Mouse (Mus musculus): ENCODE results near the gene Cib4.

Gene Cib4

GRCm38 (mm10) chr5:30518547-30518946 lies 27.1 kb downstream of the Cib4 start:
- DNase-seq (ENCODE audit: low read depth, low spot score): no peak

- no peak for DNase-seq (ENCODE audit: low read depth, low spot score)
Observed at GRCm38 (mm10) chr5:30518108-30518507, 27.5 kb downstream of the Cib4 start.

- peak; percentile 41 for DNase-seq (ENCODE audit: low read depth, low spot score)
Observed at GRCm38 (mm10) chr5:30516376-30516775, 29.3 kb downstream of the Cib4 start.

GRCm38 (mm10) chr5:30513111-30513510 lies 32.5 kb downstream of the Cib4 start:
- DNase-seq (ENCODE audit: low read depth, low spot score): no peak

- no peak for DNase-seq (ENCODE audit: low read depth, low spot score)
Observed at GRCm38 (mm10) chr5:30497299-30497698, 48.3 kb downstream of the Cib4 start.

GRCm38 (mm10) chr5:30496821-30497220 lies 48.8 kb downstream of the Cib4 start:
- DNase-seq (ENCODE audit: low read depth, low spot score): no peak

GRCm38 (mm10) chr5:30495288-30495687 lies 50.3 kb downstream of the Cib4 start:
- DNase-seq (ENCODE audit: low read depth, low spot score): no peak

- no peak for DNase-seq (ENCODE audit: low read depth, low spot score)
Observed at GRCm38 (mm10) chr5:30494606-30495005, 51.0 kb downstream of the Cib4 start.

GRCm38 (mm10) chr5:30493723-30494122 lies 51.9 kb downstream of the Cib4 start:
- DNase-seq (ENCODE audit: low read depth, low spot score): no peak

- DNase-seq (ENCODE audit: low read depth, low spot score): no peak
Observed at GRCm38 (mm10) chr5:30490845-30491244, 54.8 kb downstream of the Cib4 start.

- no peak for DNase-seq (ENCODE audit: low read depth, low spot score)
Observed at GRCm38 (mm10) chr5:30490215-30490614, 55.4 kb downstream of the Cib4 start.

GRCm38 (mm10) chr5:30485136-30485535 lies 60.5 kb downstream of the Cib4 start:
- no peak for DNase-seq (ENCODE audit: low read depth, low spot score)

- no peak for DNase-seq (ENCODE audit: low read depth, low spot score)
Observed at GRCm38 (mm10) chr5:30484591-30484990, 61.0 kb downstream of the Cib4 start.

GRCm38 (mm10) chr5:30483533-30483932 lies 62.1 kb downstream of the Cib4 start:
- DNase-seq (ENCODE audit: low read depth, low spot score): no peak

- DNase-seq (ENCODE audit: low read depth, low spot score): peak; percentile 73
Observed at GRCm38 (mm10) chr5:30482319-30482718, 63.3 kb downstream of the Cib4 start.

GRCm38 (mm10) chr5:30476534-30476933 lies 69.1 kb downstream of the Cib4 start:
- peak; percentile 34 for DNase-seq (ENCODE audit: low read depth, low spot score)

GRCm38 (mm10) chr5:30472148-30472547 lies 73.5 kb downstream of the Cib4 start:
- no peak for DNase-seq (ENCODE audit: low read depth, low spot score)

GRCm38 (mm10) chr5:30470454-30470853 lies 75.2 kb downstream of the Cib4 start:
- DNase-seq (ENCODE audit: low read depth, low spot score): no peak

- no peak for DNase-seq (ENCODE audit: low read depth, low spot score)
Observed at GRCm38 (mm10) chr5:30466315-30466714, 79.3 kb downstream of the Cib4 start.

- DNase-seq (ENCODE audit: low read depth, low spot score): no peak
Observed at GRCm38 (mm10) chr5:30465861-30466260, 79.8 kb downstream of the Cib4 start, which contains the start of gene 1700001C02Rik. Gene 1700001C02Rik (plus strand): TSS chr5:30466047.

GRCm38 (mm10) chr5:30461821-30462220 lies 83.8 kb downstream of the Cib4 start, which contains the start of gene Otof:
Gene Otof (minus strand): TSS chr5:30461932.
- peak; percentile 31 for DNase-seq (ENCODE audit: low read depth, low spot score)

- no peak for DNase-seq (ENCODE audit: low read depth, low spot score)
Observed at GRCm38 (mm10) chr5:30460155-30460554, 85.5 kb downstream of the Cib4 start.

- no peak for DNase-seq (ENCODE audit: low read depth, low spot score)
Observed at GRCm38 (mm10) chr5:30456056-30456455, 89.6 kb downstream of the Cib4 start.

GRCm38 (mm10) chr5:30444327-30444895 lies 101.2 kb downstream of the Cib4 start:
- DNase-seq (ENCODE audit: low read depth, low spot score): no peak

Data from retina, postnatal 7 days (tissue).